Mouse (Mus musculus) thymus, adult 2 months (tissue): ENCODE data around the gene Cep135. TPM values are rescaled to one million over a fixed set of nuclear protein-coding genes. Genes with fewer than 3 reads are reported as not detected.

Experiments used
- DNase-seq: peaks from one replicate; pipeline ENCODE4 v3.0.0; 2021
- H3K27ac ChIP-seq: fragments of 200-500 bp; 2 replicates; pipeline ENCODE4 v1.5.1; 2012; ENCODE audit warnings: low read length, control low read depth; ENCODE audit not compliant: control insufficient read depth, insufficient read depth
- H3K27me3 ChIP-seq: fragments of 200-500 bp; 2 replicates; pipeline ENCODE4 v1.6.1; 2012; ENCODE audit warnings: mild to moderate bottlenecking, low read length, moderate library complexity, mixed read lengths; ENCODE audit not compliant: control insufficient read depth, insufficient read depth
- H3K36me3 ChIP-seq: fragments of 200-500 bp; 2 replicates; pipeline ENCODE4 v1.6.1; 2012; ENCODE audit warnings: mild to moderate bottlenecking, low read length, moderate library complexity; ENCODE audit not compliant: control insufficient read depth, insufficient read depth
- H3K4me1 ChIP-seq: fragments of 200-500 bp; replicated peaks from 2 replicates; pipeline ENCODE4 v1.6.1; 2012; ENCODE audit warnings: low read length; ENCODE audit not compliant: control insufficient read depth, insufficient read depth
- H3K4me3 ChIP-seq: fragments of 200-500 bp; 2 replicates; pipeline ENCODE4 v1.5.1; 2012; ENCODE audit warnings: mild to moderate bottlenecking, low read length, control low read depth, moderate library complexity; ENCODE audit not compliant: control insufficient read depth, insufficient read depth
- CTCF ChIP-seq: fragments of 200-500 bp; IDR thresholded peaks from 2 replicates; pipeline ENCODE4 v1.5.1; 2012; ENCODE audit warnings: mild to moderate bottlenecking, control low read depth, low read length, moderate library complexity, borderline replicate concordance; ENCODE audit not compliant: control insufficient read depth, poor library complexity, insufficient read depth; ENCODE audit errors: extremely low read depth
- POLR2A ChIP-seq: fragments of 200-500 bp; IDR thresholded peaks from 2 replicates; pipeline ENCODE4 v1.6.1; 2012; ENCODE audit warnings: mild to moderate bottlenecking, low read length, control low read depth, moderate library complexity; ENCODE audit not compliant: control insufficient read depth, poor library complexity, insufficient read depth; ENCODE audit errors: extremely low read depth
- WGBS: fragments of 180-500 bp; shearing (Covaris S2); methylation state at CpG from one replicate; pipeline ENCODE4 v1.1.7; 2018; 5-methylcytosine and 5-hydroxymethylcytosine counted together
- polyA plus RNA-seq: library from polyadenylated mRNA; depleted of rRNA; stranded (reverse); fragments of >200 nt; gene quantifications from 2 replicates; pipeline ENCODE4 v1.2.3, GENCODE M21; 2012

The Cep135 gene
- polyA plus RNA-seq, 1 experiment: 2.7 TPM

DNA sequence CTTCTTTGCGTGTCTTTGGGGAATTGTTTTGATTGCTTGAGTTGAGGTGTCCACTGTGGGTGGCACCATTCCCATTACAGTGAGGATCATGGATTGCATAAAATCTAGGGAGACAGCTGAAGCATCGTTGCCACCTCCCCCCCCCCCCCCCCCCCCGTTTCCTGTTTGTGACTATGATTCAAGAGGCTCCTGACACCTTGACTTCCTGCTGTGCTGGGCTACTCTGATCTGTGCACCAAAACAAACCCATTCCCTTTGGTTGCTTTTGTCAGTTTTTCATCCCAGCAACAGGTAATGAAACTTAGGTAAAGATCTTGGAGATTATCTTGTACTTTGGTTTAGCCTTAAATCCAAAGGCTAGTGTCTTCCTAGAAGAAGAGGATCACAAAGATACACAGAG, 92.5 kb downstream of the Cep135 start:
- H3K27me3 ChIP-seq: no peaks in the 10 kb centered on the region
- WGBS: 43% methylated on average over 3 of the region's 3 CpGs
- no peaks in the 10 kb centered on the region for H3K36me3 ChIP-seq
- H3K27ac ChIP-seq: no peak overlapping the region
- peaks cover 3% of the 10 kb centered on the region; the same call in 1 of the 2 replicates for H3K4me1 ChIP-seq
- H3K4me3 ChIP-seq: no peak overlapping the region
- DNase-seq: no peak
- TF ChIP-seq POLR2A (no peak), CTCF (no peak)

DNA sequence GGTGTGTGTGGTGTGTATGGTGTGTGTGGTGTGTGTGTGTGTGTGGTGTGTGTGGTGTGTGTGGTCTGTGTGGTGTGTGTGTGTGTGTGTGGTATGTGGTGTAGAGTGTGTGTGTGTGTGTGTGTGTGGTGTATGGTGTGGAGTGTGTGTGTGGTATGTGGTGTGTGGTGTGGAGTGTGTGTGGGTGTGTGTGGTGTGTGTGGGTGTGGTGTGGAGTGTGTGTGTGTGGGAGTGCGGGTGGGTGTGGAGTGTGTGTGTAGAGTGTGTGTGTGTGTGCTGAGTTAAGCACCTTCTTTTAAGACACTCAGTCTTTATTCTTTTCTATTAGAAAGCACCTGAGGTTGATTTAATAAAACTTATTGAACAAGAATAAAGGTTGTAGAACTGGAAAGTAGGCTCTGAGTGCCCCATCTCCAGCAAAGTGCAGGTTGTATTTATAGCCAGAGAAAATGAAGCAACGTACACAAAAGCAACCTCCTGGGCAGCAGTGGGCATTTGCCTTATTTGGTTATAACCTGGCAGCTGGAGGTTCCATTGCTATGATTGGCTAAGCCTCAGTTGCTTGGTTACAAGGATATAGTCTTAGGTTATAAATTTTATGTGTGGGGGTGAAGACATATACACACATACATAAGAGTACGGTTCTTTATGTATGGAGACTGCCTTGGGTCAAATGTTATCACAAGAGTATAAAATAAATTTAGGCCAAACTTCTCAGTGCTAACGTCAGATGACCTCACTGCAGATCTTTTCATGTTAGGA, 93.6 kb downstream of the Cep135 start:
- no peak for DNase-seq
- WGBS: 87% methylated on average over 4 of the region's 4 CpGs
- Histone ChIP-seq H3K4me3 (no peak overlapping the region), H3K4me1 (peaks cover 3% of the 10 kb centered on the region; the same call in 1 of the 2 replicates), H3K27me3 (no peaks in the 10 kb centered on the region), H3K27ac (no peak overlapping the region), H3K36me3 (no peaks in the 10 kb centered on the region)
- TF ChIP-seq POLR2A: no peak
- no peak for TF ChIP-seq CTCF

DNA sequence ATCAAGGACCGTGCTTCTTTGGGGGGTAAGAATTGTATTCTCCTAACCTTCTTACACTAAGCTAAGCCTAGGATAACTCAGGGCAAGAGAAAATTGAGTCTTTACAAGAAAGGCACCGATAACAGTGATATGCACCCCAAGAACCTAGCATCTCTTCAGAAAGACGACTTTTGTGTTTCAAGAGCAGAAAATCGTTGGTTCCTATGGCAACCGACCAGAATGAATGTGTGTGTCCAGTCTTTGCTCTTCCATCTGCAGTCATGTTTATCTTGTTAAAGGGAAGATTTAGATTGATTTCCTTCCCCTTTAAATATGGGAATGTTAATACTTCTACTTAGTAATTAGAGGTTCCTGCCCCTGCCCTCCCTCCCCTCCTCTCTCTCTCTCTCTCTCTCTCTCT, 95.0 kb downstream of the Cep135 start:
- H3K27ac ChIP-seq: no peak overlapping the region
- DNase-seq: no peak
- no peak overlapping the region for H3K4me3 ChIP-seq
- no peaks in the 10 kb centered on the region for H3K27me3 ChIP-seq
- WGBS: 90% methylated on average over 5 of the region's 5 CpGs
- peaks cover 3% of the 10 kb centered on the region; the same call in 1 of the 2 replicates for H3K4me1 ChIP-seq
- no peak for TF ChIP-seq CTCF
- no peak for TF ChIP-seq POLR2A
- no peaks in the 10 kb centered on the region for H3K36me3 ChIP-seq

DNA sequence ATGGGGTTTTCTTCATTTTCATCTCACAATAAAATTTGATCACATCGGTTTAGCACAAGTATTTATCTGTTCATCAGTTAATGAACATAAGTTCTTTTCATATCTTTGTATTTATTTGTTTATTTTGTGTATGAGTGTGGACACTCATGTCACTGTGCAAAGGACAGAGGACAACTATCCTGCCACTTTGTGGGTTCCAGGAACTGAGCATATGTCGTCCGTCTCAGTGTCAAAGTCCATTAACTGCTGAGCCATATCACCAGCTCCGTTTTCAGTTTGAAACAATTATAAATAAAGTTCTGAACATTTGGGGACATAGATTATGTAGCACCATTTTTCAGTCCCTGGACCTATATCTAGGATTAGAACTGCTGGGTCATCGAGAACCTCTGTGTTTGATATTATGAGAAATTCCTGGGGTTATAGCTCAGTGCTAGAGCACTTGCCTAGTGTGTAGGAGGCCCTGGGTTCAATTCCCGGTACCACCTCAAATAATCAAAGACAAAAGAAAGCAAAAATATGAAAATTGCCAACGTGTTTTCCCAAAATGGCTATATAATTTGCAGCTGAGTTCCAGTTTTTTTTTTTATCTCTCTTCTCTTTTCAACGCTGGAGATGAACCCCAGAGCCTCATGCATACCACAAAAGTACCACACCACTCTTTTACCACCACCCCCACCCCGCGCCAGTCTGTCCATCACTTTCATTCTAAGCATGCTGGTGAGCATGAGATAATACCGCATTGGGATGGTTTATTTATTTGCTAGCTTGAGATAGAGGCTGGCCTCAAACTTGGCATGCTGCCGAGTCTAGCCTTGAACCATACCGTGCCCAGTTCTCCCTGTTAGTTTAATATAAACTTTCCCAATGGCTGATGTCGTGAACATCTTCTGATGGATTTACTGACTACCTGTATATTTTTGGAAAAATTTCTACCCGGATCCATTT, 96.4 kb downstream of the Cep135 start:
- Histone ChIP-seq H3K36me3 (no peaks in the 10 kb centered on the region), H3K4me3 (no peak overlapping the region), H3K27ac (no peak overlapping the region), H3K4me1 (peaks cover 3% of the 10 kb centered on the region; the same call in 1 of the 2 replicates), H3K27me3 (no peaks in the 10 kb centered on the region)
- DNase-seq: no peak
- TF ChIP-seq CTCF (no peak), POLR2A (no peak)
- WGBS: 88% methylated on average over 15 of the region's 15 CpGs

DNA sequence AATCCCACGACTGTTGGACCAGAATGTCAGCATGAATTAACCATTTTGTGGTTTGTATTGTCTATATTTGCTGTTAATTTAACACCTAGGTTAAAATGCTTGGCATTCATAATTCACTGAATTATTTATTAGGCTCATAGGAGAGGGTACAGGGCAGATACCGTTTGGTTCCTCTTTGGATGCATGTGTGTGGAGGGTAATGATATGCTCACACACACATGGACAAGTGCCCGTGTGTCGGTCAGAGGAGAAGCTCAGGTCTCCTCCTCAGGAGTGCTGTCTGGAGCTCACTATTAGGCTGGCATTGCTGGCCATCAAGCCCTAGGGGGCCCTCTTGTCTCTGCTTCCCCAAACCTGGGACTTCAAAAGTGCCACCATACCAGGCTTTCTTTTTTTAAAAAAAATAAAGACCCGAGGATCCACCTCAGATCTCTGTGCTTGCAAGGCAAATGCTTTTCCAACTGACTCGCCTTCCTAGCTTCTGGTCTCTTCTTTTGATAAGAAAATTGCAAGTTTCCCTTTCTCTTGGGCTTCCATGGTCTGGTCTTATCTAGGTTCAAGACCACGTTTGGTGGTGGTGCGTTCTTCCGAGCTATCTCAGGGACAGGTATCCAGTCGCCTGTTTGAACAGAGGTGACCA, 99.6 kb downstream of the Cep135 start:
- Histone ChIP-seq H3K36me3 (no peaks in the 10 kb centered on the region), H3K4me1 (no peaks in the 10 kb centered on the region), H3K4me3 (no peak overlapping the region), H3K27me3 (no peaks in the 10 kb centered on the region), H3K27ac (no peak overlapping the region)
- no peak for TF ChIP-seq POLR2A
- TF ChIP-seq CTCF: no peak
- 86% methylated on average over 10 of the region's 10 CpGs for WGBS
- DNase-seq: no peak

GRCm38 (mm10) chr5:76688643-76689042, 100.1 kb downstream of the Cep135 start:
- TF ChIP-seq CTCF (no peak), POLR2A (no peak)
- WGBS: 93% methylated on average over 6 of the region's 6 CpGs
- Histone ChIP-seq H3K27me3 (no peaks in the 10 kb centered on the region), H3K36me3 (no peaks in the 10 kb centered on the region), H3K4me1 (no peaks in the 10 kb centered on the region), H3K4me3 (no peak overlapping the region), H3K27ac (no peak overlapping the region)
- no peak for DNase-seq
